Mouse (Mus musculus) monocyte, adult 59 days (primary cell): ENCODE measurements around the gene Rsad1. TPM values are rescaled to one million over a fixed set of nuclear protein-coding genes. Genes with fewer than 3 reads are reported as not detected.

Experiments
- total RNA-seq, 2 experiments: library from RNA; stranded (reverse); gene quantifications; one replicate each; pipeline ENCODE4 v1.2.4; 2023

Rsad1 gene
- 1 to 10 TPM; 2.4 to 3.1 TPM for total RNA-seq

GRCm38 (mm10) chr11:94548888-94549690 lies at the start of gene Rsad1:
Gene Rsad1 (minus strand): TSS chr11:94549255.

DNA sequence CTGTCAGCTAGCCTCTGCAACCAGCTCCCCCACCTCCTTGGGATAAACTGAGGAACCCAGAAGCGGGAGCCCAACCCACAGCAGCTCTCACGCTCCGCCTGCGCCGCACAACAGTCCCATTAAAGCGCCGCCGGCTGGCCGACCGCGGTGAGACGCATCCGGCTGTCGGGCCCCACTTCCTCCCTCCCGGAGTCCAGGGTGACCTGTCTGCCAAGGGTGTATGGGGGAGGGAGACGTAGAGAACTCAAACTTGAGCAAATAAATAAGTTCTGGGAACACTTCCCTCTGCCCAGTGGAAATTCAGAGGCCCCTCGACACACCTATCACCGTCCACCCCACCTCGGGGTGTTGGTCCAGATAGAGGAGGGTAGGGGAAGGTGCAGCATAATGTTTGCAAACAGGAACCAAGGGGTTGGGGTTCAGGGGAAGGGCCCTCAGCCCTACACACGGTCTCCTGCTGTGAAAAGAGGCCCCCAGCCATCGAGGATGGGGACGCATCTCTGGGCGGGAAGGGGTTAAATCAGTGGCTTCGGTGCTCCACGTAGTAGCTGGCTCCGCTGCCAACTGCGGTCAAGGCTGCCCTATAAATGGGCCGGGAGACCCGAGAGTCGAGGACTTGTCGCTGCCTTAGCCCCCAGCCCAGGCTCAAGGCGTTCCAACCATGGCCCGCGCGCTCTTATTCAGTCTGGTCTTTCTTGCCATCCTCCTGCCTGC lies 15.5 kb upstream of the Rsad1 start, which contains the start of gene Chad:
TSS of gene Chad (plus strand) at position 611 of the 714 bp plus-strand sequence.

DNA sequence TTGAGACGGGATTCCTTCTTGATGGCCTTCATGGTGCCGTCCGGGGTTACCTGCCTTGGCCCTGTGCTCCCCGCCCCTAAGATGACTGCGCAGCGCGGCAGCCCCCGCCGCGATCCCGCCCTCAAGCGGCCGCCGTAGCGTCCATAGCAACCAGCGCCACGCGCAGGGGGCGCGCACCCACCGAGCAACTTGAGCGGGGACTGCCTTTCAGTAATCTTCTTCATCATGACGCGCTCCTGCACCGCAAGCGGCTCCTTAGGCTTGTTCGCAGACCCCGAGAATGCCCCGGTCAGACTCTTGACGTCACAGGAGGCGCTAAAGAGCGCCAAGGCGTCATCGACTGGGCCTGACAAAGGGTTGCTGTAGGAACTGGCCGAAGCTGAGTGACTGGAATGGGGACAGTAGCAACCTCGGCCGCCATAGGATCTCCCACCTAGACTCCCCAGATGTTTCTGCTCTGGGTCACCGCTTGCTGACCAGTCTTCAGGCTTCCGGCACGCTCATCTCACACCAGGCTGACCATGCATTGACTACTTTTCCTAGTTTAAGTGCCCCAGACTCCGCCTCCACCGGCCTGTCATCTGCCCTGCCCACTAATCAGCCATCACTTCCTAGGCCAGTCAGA lies 27.7 kb downstream of the Rsad1 start, which contains the start of gene Mycbpap:
TSS of gene Mycbpap (minus strand) at position 524 of the 625 bp plus-strand sequence.

DNA sequence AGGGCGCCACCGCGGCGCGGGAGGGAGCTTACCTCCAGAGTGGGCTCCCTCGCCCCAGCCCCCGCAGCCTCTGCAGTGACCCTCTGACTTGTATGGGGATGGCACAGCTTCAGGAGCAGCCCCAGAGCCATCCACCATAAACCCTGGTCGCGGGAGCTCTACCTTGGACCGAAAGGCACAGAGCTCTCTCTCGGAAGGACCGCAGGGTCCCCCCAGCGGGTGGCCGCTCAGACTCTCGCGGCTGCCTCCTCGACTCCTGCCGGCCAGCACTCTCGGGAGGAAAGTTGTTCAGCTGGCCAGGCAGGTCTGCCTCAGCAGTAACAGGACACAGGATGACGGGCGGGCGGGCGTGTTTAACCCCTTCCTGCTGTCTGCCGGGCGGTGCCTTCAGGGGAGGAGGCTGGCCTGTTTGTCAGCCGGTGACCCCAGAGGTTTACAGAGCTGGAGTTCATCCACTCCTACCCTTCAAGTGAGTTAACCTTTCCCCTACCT lies 49.3 kb downstream of the Rsad1 start, which contains the start of gene Epn3:
TSS of gene Epn3 (minus strand) at position 314 of the 492 bp plus-strand sequence.

Other genes with a start within 250 kb of the Rsad1 start
- 10 to 100 TPM; 58.5 to 64.9 TPM for gene Luc7l3, start 227.3 kb downstream of the Rsad1 start, total RNA-seq
- gene Ankrd40, start 221.3 kb downstream of the Rsad1 start, total RNA-seq, result 10 to 100 TPM; 43.6 to 52.1 TPM
- gene Abcc3, start 156.3 kb downstream of the Rsad1 start, total RNA-seq, result 100 to 1,000 TPM in 1 of 2 experiments, 10 to 100 TPM in 1; 91.5 to 104 TPM
- gene Cacna1g, start 75.1 kb downstream of the Rsad1 start, total RNA-seq, result not detected
- gene Spata20, start 63.1 kb downstream of the Rsad1 start, total RNA-seq, result not detected
- not detected for gene Epn3, start 49.3 kb downstream of the Rsad1 start, total RNA-seq
- under 1 TPM; 0.60 to 0.73 TPM for gene Mycbpap, start 27.5 kb downstream of the Rsad1 start, total RNA-seq
- not detected for gene Chad, start 15.8 kb upstream of the Rsad1 start, total RNA-seq
- gene Acsf2, start 52.6 kb upstream of the Rsad1 start, total RNA-seq, result 10 to 100 TPM; 28.8 to 30.3 TPM
- 10 to 100 TPM; 91.0 to 92.7 TPM for gene Lrrc59, start 80.5 kb upstream of the Rsad1 start, total RNA-seq
- gene Mrpl27, start 104.5 kb upstream of the Rsad1 start, total RNA-seq, result 10 to 100 TPM; 18.3 to 20.4 TPM
- gene Eme1, start 104.7 kb upstream of the Rsad1 start, total RNA-seq, result under 1 TPM in 1 of 2 experiments, not detected in 1; 0.52 TPM
- gene Xylt2, start 128.3 kb upstream of the Rsad1 start, total RNA-seq, result 10 to 100 TPM; 14.6 to 16.7 TPM
- not detected for gene Gm11541, start 155.2 kb upstream of the Rsad1 start, total RNA-seq
- not detected for gene Cdc34b, start 192.5 kb upstream of the Rsad1 start, total RNA-seq
- gene Tmem92, start 233.4 kb upstream of the Rsad1 start, total RNA-seq, result not detected